Mouse (Mus musculus): ENCODE data around the gene Rragb.

DNA sequence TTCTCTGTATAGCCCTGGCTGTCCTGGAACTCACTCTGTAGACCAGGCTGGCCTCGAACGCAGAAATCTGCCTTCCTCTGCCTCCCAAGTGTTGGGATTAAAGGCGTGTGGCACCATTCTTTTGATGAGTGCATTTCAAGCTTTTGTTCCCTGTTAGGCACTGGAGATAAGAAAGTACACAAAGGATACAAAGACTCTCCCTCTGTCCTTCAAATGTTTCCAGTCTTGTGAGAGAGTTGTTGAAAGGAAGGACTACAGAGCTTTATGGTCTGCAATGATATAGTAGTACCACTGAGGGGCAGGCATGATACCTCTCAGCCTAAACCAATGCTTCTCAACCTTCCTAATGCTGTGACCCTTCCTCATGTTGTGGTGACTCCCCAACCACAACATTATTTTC is 2.9 kb downstream of the Rragb start:
- TF ChIP-seq CTCF (IDR thresholded peaks at IDR 0.05; ENCODE audit: insufficient read depth, low read depth, low read length) = no peak
- no peak for TF ChIP-seq POLR2A (IDR thresholded peaks at IDR 0.05; ENCODE audit: insufficient read depth, low read depth, low read length)
